Mouse (Mus musculus) embryonic facial prominence, embryonic 14.5 days (tissue): ENCODE measurements around the gene Gucy1b2. TPM values are rescaled to one million over a fixed set of nuclear protein-coding genes. Genes with fewer than 3 reads are reported as not detected.

Experiments
- ATAC-seq: fragments of 200-750 bp; cut with Nextera tagmentation; 2 replicates; pipeline ENCODE4 v1.8.0; 2017; ENCODE audit warnings: low read depth, moderate number of reproducible peaks, moderate TSS enrichment
- DNase-seq: peaks from one replicate; pipeline ENCODE4 v3.0.0-alpha.2; 2015; ENCODE audit warnings: low spot score
- H3K27ac ChIP-seq: fragments of 300-500 bp; sonication (generic); replicated peaks from 2 replicates; pipeline ENCODE4 v1.5.1; 2014; ENCODE audit warnings: low read depth, mild to moderate bottlenecking, low read length, moderate library complexity
- H3K27me3 ChIP-seq: fragments of 300-500 bp; sonication (generic); replicated peaks from 2 replicates; pipeline ENCODE4 v1.6.1; 2014; ENCODE audit warnings: low read length; ENCODE audit not compliant: control insufficient read depth, insufficient read depth
- H3K36me3 ChIP-seq: fragments of 300-500 bp; sonication (generic); 2 replicates; pipeline ENCODE4 v1.6.1; 2014; ENCODE audit warnings: low read length, mixed read lengths; ENCODE audit not compliant: control insufficient read depth, insufficient read depth
- H3K4me1 ChIP-seq: fragments of 300-500 bp; sonication (generic); 2 replicates; pipeline ENCODE4 v1.6.1; 2014; ENCODE audit warnings: antibody characterized with exemption, low read length; ENCODE audit not compliant: control insufficient read depth, insufficient read depth
- H3K4me2 ChIP-seq: fragments of 300-500 bp; sonication (generic); 2 replicates; pipeline ENCODE4 v1.6.1; 2014; ENCODE audit warnings: low read depth, mild to moderate bottlenecking, low read length, moderate library complexity, mixed read lengths
- H3K4me3 ChIP-seq: fragments of 300-500 bp; sonication (generic); 2 replicates; pipeline ENCODE4 v1.5.1; 2014; ENCODE audit warnings: low read depth, mild to moderate bottlenecking, low read length
- H3K9ac ChIP-seq: fragments of 300-500 bp; sonication (generic); 2 replicates; pipeline ENCODE4 v1.6.1; 2014; ENCODE audit warnings: low read depth, mild to moderate bottlenecking, low read length, moderate library complexity, mixed read lengths
- H3K9me3 ChIP-seq: fragments of 300-500 bp; sonication (generic); 2 replicates; pipeline ENCODE4 v1.6.1; 2016; ENCODE audit warnings: low read length; ENCODE audit not compliant: control insufficient read depth
- WGBS: fragments of 180-500 bp; shearing (Covaris S2); extraction: QIAGEN DNeasy Blood & Tissue Kit; methylation state at CpG from one replicate; pipeline ENCODE4 v1.1.7; 2014; 5-methylcytosine and 5-hydroxymethylcytosine counted together
- polyA plus RNA-seq: library from polyadenylated mRNA; unstranded; fragments of >200 nt; fragmentation: Nextera tagmentation; extraction: Ambion mirVana; gene quantifications from 2 replicates; pipeline ENCODE4 v1.2.1, GENCODE M21; 2014

Gene Gucy1b2
- polyA plus RNA-seq, 1 experiment from 2014 or later = 0.15 TPM

GRCm38 (mm10) chr14:62472061-62472460 is 16.0 kb upstream of the Gucy1b2 start:
- Histone ChIP-seq H3K27me3 (no peaks in the 10 kb centered on the region), H3K4me3 (no peak overlapping the region), H3K4me1 (no peaks in the 10 kb centered on the region), H3K36me3 (no peaks in the 10 kb centered on the region), H3K9ac (no peak overlapping the region), H3K9me3 (no peaks in the 10 kb centered on the region), H3K27ac (no peak overlapping the region), H3K4me2 (no peak overlapping the region)
- DNase-seq = no peak
- ATAC-seq = no peak; the same call in 1 of the 2 replicates
- 77% methylated on average over 2 of the region's 2 CpGs for WGBS

- Histone ChIP-seq H3K4me2 (no peak overlapping the region), H3K27ac (no peak overlapping the region), H3K27me3 (no peaks in the 10 kb centered on the region), H3K36me3 (no peaks in the 10 kb centered on the region), H3K4me1 (no peaks in the 10 kb centered on the region), H3K9ac (no peak overlapping the region), H3K4me3 (no peak overlapping the region), H3K9me3 (no peaks in the 10 kb centered on the region)
- DNase-seq (no peak), ATAC-seq (no peak)
- 86% methylated on average over 5 of the region's 5 CpGs for WGBS
These were observed 12.7 kb upstream of the Gucy1b2 start for GRCm38 (mm10) chr14:62468753-62469125.

GRCm38 (mm10) chr14:62468119-62468752 is 12.1 kb upstream of the Gucy1b2 start:
- no peak for DNase-seq
- no peak for ATAC-seq
- no peaks in the 10 kb centered on the region for H3K9me3 ChIP-seq
- no peak overlapping the region for H3K4me2 ChIP-seq
- no peaks in the 10 kb centered on the region for H3K36me3 ChIP-seq
- no peak overlapping the region for H3K9ac ChIP-seq
- WGBS = 64% methylated on average over 6 of the region's 6 CpGs
- no peaks in the 10 kb centered on the region for H3K4me1 ChIP-seq
- H3K27me3 ChIP-seq = no peaks in the 10 kb centered on the region
- H3K27ac ChIP-seq = no peak overlapping the region
- no peak overlapping the region for H3K4me3 ChIP-seq

DNA sequence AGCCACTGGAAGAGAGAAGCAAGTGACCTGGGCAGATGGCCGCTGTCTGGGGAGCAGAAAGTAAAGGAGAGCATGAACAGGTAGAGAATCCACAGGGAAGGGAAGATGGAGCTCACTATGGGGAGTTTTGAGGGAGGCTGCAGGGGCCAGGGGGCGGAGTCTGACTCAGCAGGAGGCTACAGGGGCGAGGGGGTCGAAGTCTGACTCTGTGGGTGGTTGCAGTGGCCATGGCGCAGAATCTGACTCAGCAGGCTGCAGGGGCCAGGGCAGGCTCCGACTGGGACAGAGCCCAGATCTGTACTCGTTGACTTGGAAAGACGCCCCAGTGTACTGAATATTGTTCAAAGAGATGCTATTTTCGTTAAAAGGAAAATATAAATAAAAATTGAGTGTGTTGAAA is 8.9 kb upstream of the Gucy1b2 start:
- no peak overlapping the region for H3K27ac ChIP-seq
- H3K4me2 ChIP-seq = peak overlapping the region; percentile 2; the same call in 1 of the 2 replicates
- no peak overlapping the region for H3K4me3 ChIP-seq
- no peaks in the 10 kb centered on the region for H3K4me1 ChIP-seq
- WGBS = 20% methylated on average over 9 of the region's 9 CpGs
- DNase-seq = no peak
- H3K27me3 ChIP-seq = no peaks in the 10 kb centered on the region
- ATAC-seq = no peak
- H3K9me3 ChIP-seq = no peaks in the 10 kb centered on the region
- H3K36me3 ChIP-seq = no peaks in the 10 kb centered on the region
- no peak overlapping the region for H3K9ac ChIP-seq

DNA sequence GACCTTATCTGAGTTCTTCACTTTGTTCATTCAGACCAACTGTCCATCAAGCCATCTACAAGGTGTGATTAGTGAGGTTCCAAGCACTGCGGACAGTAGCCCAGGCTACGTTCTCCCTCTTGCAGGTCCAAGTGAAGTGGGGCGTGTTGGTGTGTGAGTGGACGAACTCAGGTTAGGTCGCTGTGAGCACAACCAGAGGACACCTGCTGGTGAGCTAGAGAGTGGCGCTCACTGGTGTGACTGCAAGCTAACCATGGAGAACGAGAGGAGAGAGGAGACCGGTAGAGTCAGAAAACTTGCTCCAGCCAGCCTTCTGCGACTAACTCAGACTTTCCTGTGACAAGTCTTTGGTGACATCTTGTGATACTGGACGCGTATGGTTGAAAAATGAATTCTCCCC is 3.5 kb upstream of the Gucy1b2 start:
- 64% methylated on average over 11 of the region's 11 CpGs for WGBS
- no peaks in the 10 kb centered on the region for H3K4me1 ChIP-seq
- H3K9me3 ChIP-seq = no peaks in the 10 kb centered on the region
- H3K4me3 ChIP-seq = no peak overlapping the region
- H3K9ac ChIP-seq = no peak overlapping the region
- no peaks in the 10 kb centered on the region for H3K36me3 ChIP-seq
- H3K27me3 ChIP-seq = no peaks in the 10 kb centered on the region
- no peak overlapping the region for H3K4me2 ChIP-seq
- H3K27ac ChIP-seq = no peak overlapping the region
- DNase-seq (no peak), ATAC-seq (no peak)

GRCm38 (mm10) chr14:62457420-62458181 is 1.5 kb upstream of the Gucy1b2 start:
- Histone ChIP-seq H3K36me3 (no peaks in the 10 kb centered on the region), H3K4me1 (no peaks in the 10 kb centered on the region), H3K27ac (no peak overlapping the region), H3K9ac (no peak overlapping the region), H3K27me3 (no peaks in the 10 kb centered on the region), H3K4me2 (peak overlapping the region; percentile 33; the same call in 1 of the 2 replicates), H3K4me3 (no peak overlapping the region), H3K9me3 (no peaks in the 10 kb centered on the region)
- ATAC-seq (peak; percentile 86), DNase-seq (peak; percentile 94)
- WGBS = 16% methylated on average over 22 of the region's 22 CpGs

DNA sequence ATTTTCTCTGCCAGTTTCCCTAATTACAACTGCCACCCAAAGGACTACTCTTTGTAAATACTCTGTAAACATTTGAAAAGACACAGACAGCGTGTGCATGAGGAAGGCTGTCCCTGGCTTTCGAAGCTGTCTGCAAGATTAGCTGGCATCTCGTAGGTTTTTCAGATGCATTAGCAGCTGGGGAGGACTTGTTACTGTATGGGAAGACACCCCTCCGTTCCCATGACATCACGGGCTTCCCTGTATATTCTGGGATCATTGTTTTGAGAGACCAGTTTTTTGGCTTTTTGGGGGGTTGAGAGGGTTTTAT is 564 bp downstream of the Gucy1b2 start:
- no peak for ATAC-seq
- H3K4me1 ChIP-seq = no peaks in the 10 kb centered on the region
- WGBS = 72% methylated on average over 5 of the region's 5 CpGs

DNA sequence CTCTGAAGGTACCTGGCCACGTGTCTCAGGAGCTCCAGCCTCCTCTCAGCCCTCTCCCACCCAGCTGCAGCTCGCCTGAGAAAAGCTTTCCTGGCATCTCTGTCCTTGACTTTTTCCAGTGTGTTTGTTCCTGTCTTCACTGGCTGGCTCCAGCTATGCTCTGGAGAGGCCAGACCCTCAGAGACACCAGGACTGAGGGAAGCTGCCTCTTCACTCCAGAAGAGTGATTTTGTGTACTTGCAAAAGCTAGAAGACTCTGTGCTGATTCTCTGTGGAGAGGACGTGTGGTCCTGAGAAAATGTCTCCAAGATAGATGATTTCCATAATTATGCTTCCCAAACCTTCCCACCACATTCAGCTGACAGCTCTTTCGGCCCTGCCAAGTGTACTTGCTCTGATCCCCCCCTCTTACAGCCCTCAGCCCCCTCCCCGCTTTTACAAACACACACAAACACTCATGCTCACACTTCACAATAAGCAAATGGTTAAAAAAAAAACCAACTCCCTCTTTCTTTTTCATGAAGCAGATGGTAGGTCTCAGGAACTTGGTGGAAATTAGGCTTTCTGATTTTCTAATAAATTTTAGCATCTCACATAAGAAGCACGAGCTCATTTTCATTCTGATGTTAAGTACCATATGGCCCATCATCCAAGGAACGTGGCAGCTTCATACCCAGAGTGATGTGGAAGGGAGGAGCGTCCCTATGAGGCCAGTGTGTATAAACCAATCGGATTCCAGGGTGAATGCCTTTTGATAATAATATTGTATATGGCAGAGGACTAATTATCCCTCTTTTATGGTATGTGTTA is 1.1 kb downstream of the Gucy1b2 start:
- WGBS = 62% methylated on average over 9 of the region's 9 CpGs

More for the DNA sequence above, 564 bp downstream of the Gucy1b2 start:
- Histone ChIP-seq H3K9ac (no peak overlapping the region), H3K4me2 (no peak overlapping the region), H3K27ac (no peak overlapping the region), H3K27me3 (no peaks in the 10 kb centered on the region), H3K9me3 (no peaks in the 10 kb centered on the region), H3K36me3 (no peaks in the 10 kb centered on the region), H3K4me3 (no peak overlapping the region)
- no peak for DNase-seq

More for the DNA sequence above, 1.1 kb downstream of the Gucy1b2 start:
- H3K27ac ChIP-seq = no peak overlapping the region
- ATAC-seq (no peak), DNase-seq (no peak)
- H3K9ac ChIP-seq = no peak overlapping the region
- no peaks in the 10 kb centered on the region for H3K9me3 ChIP-seq
- no peaks in the 10 kb centered on the region for H3K4me1 ChIP-seq
- H3K4me3 ChIP-seq = no peak overlapping the region
- no peaks in the 10 kb centered on the region for H3K36me3 ChIP-seq
- H3K4me2 ChIP-seq = no peak overlapping the region
- no peaks in the 10 kb centered on the region for H3K27me3 ChIP-seq
